Mouse (Mus musculus): ENCODE measurements around the gene Wdr25. TPM values are rescaled to one million over a fixed set of nuclear protein-coding genes. Genes with fewer than 3 reads are reported as not detected.

Gene Wdr25
- polyA plus RNA-seq, 1 experiment from 2014 or later = 7.6 TPM

DNA sequence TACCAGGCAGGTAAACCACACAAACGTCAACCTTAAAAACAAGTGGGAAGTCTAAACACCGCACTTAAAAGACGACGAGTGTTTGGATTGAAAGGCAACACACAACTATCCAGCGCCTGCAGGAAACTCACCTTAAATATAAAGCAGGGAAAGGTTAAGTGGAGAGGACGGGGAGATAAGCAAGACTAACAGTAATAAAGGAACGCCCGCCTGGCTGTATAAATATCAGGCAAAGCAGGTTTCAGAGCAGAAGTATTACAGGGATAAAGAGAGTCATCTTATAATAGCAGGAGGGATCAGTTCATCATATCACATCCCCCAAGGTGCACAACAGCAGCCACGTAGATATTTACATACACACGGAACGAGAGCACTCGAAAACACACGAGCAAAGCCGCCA lies 78.8 kb downstream of the Wdr25 start:
- ATAC-seq (ENCODE audit: low FRiP score) = no peak
- Histone ChIP-seq H3K4me3 (replicated peaks) (no peak overlapping the region), H3K9ac (no peak overlapping the region), H3K4me2 (no peak overlapping the region), H3K36me3 (replicated peaks) (no peaks in the 10 kb centered on the region), H3K27ac (no peak overlapping the region), H3K4me1 (no peaks in the 10 kb centered on the region), H3K9me3 (no peaks in the 10 kb centered on the region), H3K27me3 (no peaks in the 10 kb centered on the region)
- 90% methylated on average over 14 of the region's 14 CpGs for WGBS

DNA sequence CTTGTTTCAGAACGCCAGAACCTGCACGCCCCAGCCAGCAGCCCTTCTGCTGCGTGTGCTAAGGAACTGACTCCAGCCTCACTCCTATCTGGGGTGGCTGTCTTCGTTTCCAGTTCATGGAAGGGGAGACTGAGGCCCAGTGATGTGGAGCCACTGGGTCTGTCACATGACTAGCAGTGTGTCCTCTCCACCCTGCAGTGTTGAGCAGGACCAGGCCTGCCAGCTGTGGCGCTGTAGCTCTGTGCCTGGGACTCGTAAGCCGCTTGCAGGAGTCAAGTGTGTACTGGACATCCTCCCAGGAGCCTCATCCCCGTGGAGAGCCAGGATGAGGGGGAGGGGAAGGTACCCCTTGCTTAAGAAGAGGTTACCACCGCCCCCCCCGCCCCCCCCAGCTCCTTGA lies 86.5 kb downstream of the Wdr25 start:
- 21% methylated on average over 10 of the region's 10 CpGs for WGBS
- H3K4me2 ChIP-seq = no peak overlapping the region
- H3K4me3 ChIP-seq (replicated peaks) = no peak overlapping the region
- H3K36me3 ChIP-seq (replicated peaks) = no peaks in the 10 kb centered on the region
- H3K9me3 ChIP-seq = no peaks in the 10 kb centered on the region
- H3K27ac ChIP-seq = no peak overlapping the region
- peak; percentile 49 for ATAC-seq (ENCODE audit: low FRiP score)
- H3K9ac ChIP-seq = no peak overlapping the region
- H3K4me1 ChIP-seq = peaks cover 37% of the 10 kb centered on the region
- H3K27me3 ChIP-seq = peaks cover 25% of the 10 kb centered on the region

DNA sequence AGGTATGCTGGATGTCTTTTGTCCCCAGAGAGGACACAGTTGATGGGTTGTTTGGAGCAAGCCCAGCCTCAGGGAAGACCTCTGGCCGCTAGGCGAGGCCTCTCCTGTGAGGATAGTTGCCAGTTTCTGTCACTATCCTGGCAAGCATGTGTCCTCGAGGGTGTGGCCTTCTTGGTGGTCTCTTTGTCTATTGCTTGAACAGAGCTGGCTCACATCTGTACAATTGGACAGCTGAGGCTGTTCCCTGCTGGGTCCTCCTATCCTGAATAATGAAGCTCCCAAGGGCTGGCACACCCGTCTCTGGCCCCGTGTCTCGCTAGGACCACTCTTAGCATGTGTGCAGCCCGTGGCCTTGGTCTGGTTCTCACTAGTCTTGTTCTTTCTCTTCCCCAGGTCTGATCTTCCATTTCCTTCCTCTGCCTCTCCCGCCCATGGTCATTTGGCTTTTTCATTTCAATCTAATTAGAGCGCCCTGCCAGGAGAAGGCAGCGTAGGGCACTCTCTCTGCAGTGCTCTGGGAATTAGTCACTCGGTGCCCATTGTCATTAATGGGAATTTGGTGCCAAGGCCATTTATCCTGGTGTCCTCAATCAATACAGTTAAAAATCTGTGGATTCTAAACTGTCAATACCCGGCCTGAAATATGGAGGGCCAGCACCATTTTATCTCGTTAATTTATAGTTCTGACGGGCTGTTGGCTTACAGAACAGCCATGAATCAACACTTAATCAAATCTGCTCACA lies 88.7 kb downstream of the Wdr25 start:
- Histone ChIP-seq H3K9ac (no peak overlapping the region), H3K4me3 (replicated peaks) (no peak overlapping the region), H3K4me1 (peaks cover 37% of the 10 kb centered on the region), H3K36me3 (replicated peaks) (no peaks in the 10 kb centered on the region), H3K4me2 (no peak overlapping the region), H3K27ac (no peak overlapping the region), H3K27me3 (peaks cover 25% of the 10 kb centered on the region), H3K9me3 (no peaks in the 10 kb centered on the region)
- WGBS = 64% methylated on average over 14 of the region's 14 CpGs
- ATAC-seq (ENCODE audit: low FRiP score) = no peak

DNA sequence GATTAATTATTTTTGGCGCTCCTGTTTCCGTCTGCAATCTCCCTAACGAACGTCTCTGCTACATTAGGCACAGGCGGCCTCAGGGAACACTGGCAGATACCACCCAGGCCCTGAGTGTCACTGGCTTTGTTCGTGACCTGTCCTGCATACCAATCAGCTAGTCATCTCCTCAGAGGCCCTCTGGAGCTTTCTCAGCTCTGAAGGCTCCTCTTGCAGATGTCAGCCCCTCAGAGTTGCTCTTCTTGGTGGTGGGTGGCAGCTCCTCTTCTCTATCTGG lies 89.2 kb downstream of the Wdr25 start:
- H3K27ac ChIP-seq = no peak overlapping the region
- no peak for ATAC-seq (ENCODE audit: low FRiP score)
- H3K4me2 ChIP-seq = no peak overlapping the region
- H3K9me3 ChIP-seq = no peaks in the 10 kb centered on the region
- H3K4me3 ChIP-seq (replicated peaks) = no peak overlapping the region
- peaks cover 37% of the 10 kb centered on the region for H3K4me1 ChIP-seq
- H3K9ac ChIP-seq = no peak overlapping the region
- no peaks in the 10 kb centered on the region for H3K36me3 ChIP-seq (replicated peaks)
- 41% methylated on average over 6 of the region's 6 CpGs for WGBS
- H3K27me3 ChIP-seq = peaks cover 21% of the 10 kb centered on the region

GRCm38 (mm10) chr12:108983496-108983895 lies 90.1 kb downstream of the Wdr25 start:
- no peaks in the 10 kb centered on the region for H3K36me3 ChIP-seq (replicated peaks)
- peaks cover 37% of the 10 kb centered on the region for H3K4me1 ChIP-seq
- no peak overlapping the region for H3K4me3 ChIP-seq (replicated peaks)
- peaks cover 18% of the 10 kb centered on the region for H3K27me3 ChIP-seq
- H3K9me3 ChIP-seq = no peaks in the 10 kb centered on the region
- ATAC-seq (ENCODE audit: low FRiP score) = no peak
- WGBS = 93% methylated on average over 6 of the region's 6 CpGs
- no peak overlapping the region for H3K27ac ChIP-seq
- no peak overlapping the region for H3K4me2 ChIP-seq
- no peak overlapping the region for H3K9ac ChIP-seq

GRCm38 (mm10) chr12:108984471-108984870 lies 91.0 kb downstream of the Wdr25 start:
- WGBS = 77% methylated on average over 8 of the region's 8 CpGs
- H3K9me3 ChIP-seq = no peaks in the 10 kb centered on the region
- H3K4me2 ChIP-seq = no peak overlapping the region
- no peaks in the 10 kb centered on the region for H3K36me3 ChIP-seq (replicated peaks)
- no peak for ATAC-seq (ENCODE audit: low FRiP score)
- H3K4me3 ChIP-seq (replicated peaks) = no peak overlapping the region
- peaks cover 30% of the 10 kb centered on the region for H3K4me1 ChIP-seq
- H3K27ac ChIP-seq = no peak overlapping the region
- peaks cover 17% of the 10 kb centered on the region for H3K27me3 ChIP-seq
- no peak overlapping the region for H3K9ac ChIP-seq

DNA sequence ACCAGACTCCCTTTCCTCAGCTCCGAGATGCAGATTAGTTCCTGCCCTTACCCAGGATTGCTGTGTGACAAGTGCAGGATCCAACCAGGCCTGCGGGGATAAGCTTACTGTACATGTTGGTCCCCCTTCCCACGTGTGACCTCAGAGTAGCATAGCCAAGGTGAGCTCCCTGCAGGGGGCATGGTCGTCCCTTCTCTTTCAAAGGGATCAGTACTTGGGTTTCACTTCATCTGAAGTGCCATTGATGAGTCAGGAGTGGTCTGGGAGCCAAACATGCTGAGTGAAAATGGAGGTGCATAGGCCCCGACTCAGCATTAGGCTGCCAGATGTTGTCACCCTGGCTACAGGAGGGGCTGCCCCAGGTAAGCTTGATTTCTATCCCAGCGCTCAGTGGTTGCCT lies 91.6 kb downstream of the Wdr25 start:
- no peak overlapping the region for H3K4me3 ChIP-seq (replicated peaks)
- WGBS = 72% methylated on average over 6 of the region's 6 CpGs
- ATAC-seq (ENCODE audit: low FRiP score) = no peak
- H3K9ac ChIP-seq = no peak overlapping the region
- no peak overlapping the region for H3K27ac ChIP-seq
- no peak overlapping the region for H3K4me2 ChIP-seq
- peaks cover 15% of the 10 kb centered on the region for H3K27me3 ChIP-seq
- H3K36me3 ChIP-seq (replicated peaks) = no peaks in the 10 kb centered on the region
- peaks cover 24% of the 10 kb centered on the region for H3K4me1 ChIP-seq
- H3K9me3 ChIP-seq = no peaks in the 10 kb centered on the region

GRCm38 (mm10) chr12:108987448-108987847 lies 94.0 kb downstream of the Wdr25 start:
- Histone ChIP-seq H3K36me3 (replicated peaks) (no peaks in the 10 kb centered on the region), H3K4me2 (no peak overlapping the region), H3K4me1 (peaks cover 8% of the 10 kb centered on the region; the same call in 1 of the 2 replicates), H3K27ac (no peak overlapping the region), H3K9me3 (no peaks in the 10 kb centered on the region), H3K4me3 (replicated peaks) (no peak overlapping the region), H3K9ac (no peak overlapping the region), H3K27me3 (no peaks in the 10 kb centered on the region)
- WGBS = 73% methylated on average over 9 of the region's 9 CpGs
- ATAC-seq (ENCODE audit: low FRiP score) = no peak

- Histone ChIP-seq H3K27me3 (0 out of 2 replicates have a peak, but pooled peaks cover 3% of the 10 kb centered on the region), H3K36me3 (replicated peaks) (no peaks in the 10 kb centered on the region), H3K27ac (no peak overlapping the region), H3K9ac (no peak overlapping the region), H3K4me2 (no peak overlapping the region), H3K4me3 (replicated peaks) (no peak overlapping the region), H3K4me1 (peaks cover 7% of the 10 kb centered on the region; the same call in 1 of the 2 replicates), H3K9me3 (no peaks in the 10 kb centered on the region)
- ATAC-seq (ENCODE audit: low FRiP score) = no peak
- 86% methylated on average over 9 of the region's 9 CpGs for WGBS
Observed at GRCm38 (mm10) chr12:108990425-108990824, 97.0 kb downstream of the Wdr25 start.

GRCm38 (mm10) chr12:108993046-108993445 lies 99.6 kb downstream of the Wdr25 start:
- Histone ChIP-seq H3K36me3 (replicated peaks) (no peaks in the 10 kb centered on the region), H3K27me3 (0 out of 2 replicates have a peak, but pooled peaks cover 3% of the 10 kb centered on the region), H3K9me3 (no peaks in the 10 kb centered on the region), H3K4me3 (replicated peaks) (no peak overlapping the region), H3K4me2 (no peak overlapping the region), H3K4me1 (peaks cover 10% of the 10 kb centered on the region), H3K9ac (no peak overlapping the region), H3K27ac (no peak overlapping the region)
- ATAC-seq (ENCODE audit: low FRiP score) = no peak
- 85% methylated on average over 2 of the region's 2 CpGs for WGBS

DNA sequence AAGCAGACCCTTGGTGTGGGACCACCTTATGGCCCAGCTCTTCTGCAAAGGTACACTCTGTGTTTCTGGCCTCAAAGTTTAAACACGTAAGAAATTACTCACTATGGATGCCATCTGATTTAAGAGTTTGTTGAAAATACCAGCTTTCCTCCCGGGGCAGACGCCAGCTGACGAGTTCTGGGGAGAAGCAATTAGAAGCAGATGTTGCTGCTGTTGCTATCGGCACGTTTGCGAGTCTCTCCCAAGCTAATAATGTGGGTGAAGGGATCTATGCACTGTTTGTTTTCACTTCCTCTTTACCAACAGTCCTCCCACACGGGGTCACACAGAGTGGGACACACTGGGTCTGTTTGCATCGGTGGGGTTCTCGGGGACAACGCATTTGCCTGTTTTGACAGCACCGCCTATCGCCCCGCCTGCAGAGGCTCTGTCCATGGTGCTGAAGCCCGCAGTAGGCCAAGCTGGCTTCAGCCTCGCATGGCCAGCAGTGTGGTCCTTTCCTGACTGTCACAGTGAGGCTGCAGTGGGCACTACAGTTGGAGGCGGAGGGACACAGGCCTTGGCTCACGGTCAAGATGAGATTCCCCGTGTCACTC lies 101.1 kb downstream of the Wdr25 start:
- H3K27me3 ChIP-seq = 0 out of 2 replicates have a peak, but pooled peaks cover 3% of the 10 kb centered on the region
- no peak overlapping the region for H3K27ac ChIP-seq
- no peaks in the 10 kb centered on the region for H3K9me3 ChIP-seq
- 0 out of 2 replicates have a peak overlapping the region, but pooled peaks have one; percentile 4 for H3K4me2 ChIP-seq
- 14% methylated on average over 19 of the region's 19 CpGs for WGBS
- ATAC-seq (ENCODE audit: low FRiP score) = 0 out of 2 replicates have a peak, but pooled peaks have one; percentile 60
- no peaks in the 10 kb centered on the region for H3K36me3 ChIP-seq (replicated peaks)
- H3K9ac ChIP-seq = 0 out of 2 replicates have a peak overlapping the region, but pooled peaks have one; percentile 3
- H3K4me3 ChIP-seq (replicated peaks) = no peak overlapping the region
- H3K4me1 ChIP-seq = peaks cover 10% of the 10 kb centered on the region

DNA sequence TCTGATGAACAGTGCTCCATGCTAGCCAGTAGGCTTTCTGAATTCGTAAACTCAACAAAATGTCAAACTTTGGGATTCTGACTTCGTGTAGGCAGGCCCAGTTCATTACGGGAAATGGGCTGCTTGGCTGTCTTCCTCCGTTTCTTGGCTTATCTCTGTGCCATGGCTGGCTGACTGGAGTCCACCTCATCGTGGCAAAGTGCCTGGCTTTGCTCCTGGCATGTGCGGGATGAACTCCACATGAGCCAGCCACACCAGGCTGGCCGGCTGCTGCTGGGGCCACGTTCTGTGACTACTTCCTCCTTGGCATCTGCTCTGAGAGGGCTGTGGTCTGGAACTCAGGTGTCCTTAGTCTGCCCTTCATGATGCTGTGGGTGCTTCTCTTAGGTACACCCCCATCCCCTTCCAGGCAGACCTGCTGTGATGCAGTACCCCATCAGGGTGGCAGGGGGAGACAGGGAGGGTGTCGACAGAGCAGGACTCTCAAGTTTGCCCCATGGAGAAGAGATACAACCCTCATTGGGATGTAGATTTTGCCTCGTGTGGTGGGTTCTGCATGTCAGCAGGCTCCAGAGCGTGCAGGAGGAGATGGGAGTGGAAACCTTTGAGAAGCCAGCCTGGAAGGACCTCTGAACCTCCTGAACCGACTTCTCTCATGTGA lies 102.7 kb downstream of the Wdr25 start:
- ATAC-seq (ENCODE audit: low FRiP score) = no peak
- Histone ChIP-seq H3K4me3 (replicated peaks) (no peak overlapping the region), H3K36me3 (replicated peaks) (no peaks in the 10 kb centered on the region), H3K27me3 (0 out of 2 replicates have a peak, but pooled peaks cover 3% of the 10 kb centered on the region), H3K4me2 (no peak overlapping the region), H3K9me3 (no peaks in the 10 kb centered on the region), H3K9ac (no peak overlapping the region), H3K4me1 (peaks cover 10% of the 10 kb centered on the region), H3K27ac (no peak overlapping the region)
- WGBS = 83% methylated on average over 12 of the region's 12 CpGs
